Mouse (Mus musculus) frontal cortex, adult (tissue): ENCODE measurements around the gene Arhgef10l.

Source experiments
- ATAC-seq: cut with Nextera tagmentation; 2 replicates; pipeline ENCODE4 v1.9.2; 2017; ENCODE audit warnings: mild to moderate bottlenecking, moderate library complexity, mixed read lengths; ENCODE audit not compliant: low TSS enrichment

Gene Arhgef10l

DNA sequence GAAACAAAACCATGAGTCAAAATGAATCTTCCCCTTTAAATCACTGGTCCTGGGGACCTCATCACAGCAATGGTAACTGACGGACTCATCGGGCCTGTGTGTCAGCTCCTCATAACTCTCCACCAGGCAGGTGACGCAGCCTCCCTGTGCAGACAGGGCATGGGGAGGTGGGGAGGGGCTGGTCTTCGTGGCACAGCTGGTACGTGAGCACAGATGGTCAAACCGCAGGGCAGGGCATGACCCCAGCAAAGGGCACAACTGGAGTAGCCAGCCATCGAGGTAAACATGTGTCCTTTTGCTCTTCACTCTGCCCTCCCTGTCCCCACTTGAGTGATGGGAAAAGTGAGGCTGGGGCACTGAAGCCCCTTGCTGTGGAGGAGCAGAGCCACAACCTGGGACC lies 59.0 kb downstream of the Arhgef10l start:
- no peak for ATAC-seq

- ATAC-seq: no peak
Observed at GRCm38 (mm10) chr4:140606197-140606596, 59.6 kb downstream of the Arhgef10l start.

GRCm38 (mm10) chr4:140605790-140606189 lies 60.0 kb downstream of the Arhgef10l start:
- ATAC-seq: no peak

- no peak for ATAC-seq
Observed at GRCm38 (mm10) chr4:140605247-140605646, 60.6 kb downstream of the Arhgef10l start.

DNA sequence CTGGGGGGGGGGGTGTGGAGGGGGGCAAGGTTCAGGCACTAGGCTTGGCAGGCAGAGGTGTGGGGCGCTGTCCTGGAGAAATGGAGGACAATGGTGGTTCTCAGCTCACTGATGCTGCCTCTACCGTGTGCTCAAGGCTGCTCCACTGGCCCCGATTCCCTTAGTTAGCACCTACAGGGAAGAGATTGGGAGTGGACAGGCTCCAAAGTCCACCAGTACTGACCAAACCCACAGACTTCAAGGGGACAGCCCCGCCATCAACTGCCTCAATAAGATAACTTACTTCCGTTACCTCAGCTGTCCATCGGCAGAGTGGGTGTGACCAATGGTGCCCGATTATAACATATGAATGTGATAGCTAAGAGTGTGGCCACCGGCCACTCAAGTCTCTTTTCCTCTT lies 61.3 kb downstream of the Arhgef10l start:
- no peak for ATAC-seq

- no peak for ATAC-seq
Observed at GRCm38 (mm10) chr4:140602022-140602421, 63.8 kb downstream of the Arhgef10l start.

DNA sequence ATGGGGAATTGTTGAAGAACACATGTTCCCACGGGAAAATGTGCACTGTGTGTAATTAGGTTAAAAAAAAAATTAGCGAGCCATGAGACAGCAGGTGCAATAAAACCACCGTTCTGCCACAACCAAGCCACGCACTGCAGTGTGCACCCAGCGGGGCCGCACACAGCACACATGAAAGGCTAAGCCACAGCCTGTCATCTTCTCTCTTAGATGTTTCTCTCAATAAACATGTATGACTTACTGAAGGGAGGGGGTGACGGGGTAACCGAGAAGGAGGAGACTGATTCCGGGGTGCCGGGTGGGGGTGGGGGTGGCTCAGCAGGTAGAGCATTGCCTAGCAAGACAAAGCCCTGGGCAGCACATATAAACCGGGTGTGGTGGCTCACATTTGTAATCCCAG lies 64.7 kb downstream of the Arhgef10l start:
- no peak for ATAC-seq

- ATAC-seq: no peak
Observed at GRCm38 (mm10) chr4:140598846-140599245, 67.0 kb downstream of the Arhgef10l start.

DNA sequence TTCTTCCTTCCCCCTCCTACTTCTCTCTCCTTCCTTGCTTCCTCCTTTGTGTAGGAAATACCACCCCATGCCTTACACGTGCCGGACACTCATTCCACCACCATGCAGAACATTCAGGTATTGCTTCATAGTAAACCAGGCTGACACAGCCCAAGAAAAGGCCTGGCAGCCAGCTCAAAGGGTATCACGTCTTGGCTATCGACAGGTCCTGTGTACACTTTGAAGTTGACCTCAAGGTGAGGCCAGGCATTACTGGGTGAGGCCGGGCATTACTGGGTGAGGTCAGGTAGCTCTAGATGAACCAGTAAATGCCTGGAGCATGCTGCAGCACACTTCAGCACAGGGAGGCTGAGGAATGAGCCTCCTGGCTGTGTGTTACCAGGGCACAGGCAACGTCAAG lies 67.9 kb downstream of the Arhgef10l start:
- no peak for ATAC-seq

- no peak for ATAC-seq
Observed at GRCm38 (mm10) chr4:140597378-140597777, 68.4 kb downstream of the Arhgef10l start.

- ATAC-seq: no peak
Observed at GRCm38 (mm10) chr4:140593771-140594505, 71.9 kb downstream of the Arhgef10l start.

DNA sequence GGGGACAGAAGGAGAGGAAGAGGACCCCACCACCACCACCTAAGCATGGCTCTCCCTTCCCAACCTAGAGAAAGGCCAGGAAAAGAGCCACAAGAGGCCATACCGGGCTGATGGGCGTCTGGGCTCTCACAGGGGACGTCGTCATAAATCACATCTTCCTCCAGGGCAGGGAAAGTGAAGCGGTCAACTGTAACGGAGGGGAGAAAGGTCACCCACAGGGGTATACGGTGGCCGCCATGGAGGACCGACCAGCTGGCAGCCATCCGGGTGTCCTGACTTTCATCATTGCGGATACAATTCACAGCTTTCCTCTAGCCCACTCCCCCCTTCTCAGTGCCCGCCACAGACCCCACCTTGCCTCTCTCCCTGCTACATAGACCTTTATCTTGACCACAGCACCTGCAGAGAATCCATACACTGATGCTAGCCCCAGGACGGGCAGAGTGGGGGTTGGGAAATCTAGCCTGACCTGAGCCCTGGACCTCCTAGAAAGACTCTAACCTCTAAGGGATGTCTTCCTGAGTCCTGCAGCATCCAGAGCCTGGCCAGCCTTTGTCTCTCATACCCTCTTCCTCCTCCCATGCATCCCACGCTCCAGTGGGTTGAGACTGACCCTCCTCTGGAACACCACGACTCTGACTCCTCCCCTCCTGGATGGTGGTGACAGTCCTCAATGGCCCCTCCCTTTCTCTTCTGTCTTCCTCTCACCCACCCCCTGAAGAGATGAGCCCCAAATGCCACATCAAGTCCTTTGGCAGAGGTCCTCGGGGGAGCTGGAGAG lies 72.6 kb downstream of the Arhgef10l start:
- no peak for ATAC-seq

- ATAC-seq: peak; percentile 77; the same call in 1 of the 2 replicates
Observed at GRCm38 (mm10) chr4:140592217-140592759, 73.5 kb downstream of the Arhgef10l start.

DNA sequence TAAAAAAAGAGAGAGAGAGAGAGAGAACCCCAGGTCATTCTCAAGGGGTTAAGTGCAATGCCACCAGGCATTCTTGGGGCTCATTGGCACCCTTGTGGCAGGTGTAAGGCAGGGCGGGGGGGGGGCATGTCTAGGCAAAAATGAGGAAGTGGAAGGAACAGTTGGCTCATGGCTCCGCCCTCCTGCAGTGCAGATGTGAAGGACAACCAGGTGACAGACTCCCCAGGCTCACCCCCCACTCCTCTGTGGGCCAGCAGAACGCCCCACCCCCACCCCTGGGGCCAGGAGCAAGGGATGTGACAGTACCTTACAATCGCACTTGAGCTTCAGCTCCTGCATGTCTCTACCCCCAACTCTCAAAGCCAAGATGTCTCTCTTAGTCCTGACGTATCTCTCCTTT lies 79.3 kb downstream of the Arhgef10l start:
- ATAC-seq: no peak

DNA sequence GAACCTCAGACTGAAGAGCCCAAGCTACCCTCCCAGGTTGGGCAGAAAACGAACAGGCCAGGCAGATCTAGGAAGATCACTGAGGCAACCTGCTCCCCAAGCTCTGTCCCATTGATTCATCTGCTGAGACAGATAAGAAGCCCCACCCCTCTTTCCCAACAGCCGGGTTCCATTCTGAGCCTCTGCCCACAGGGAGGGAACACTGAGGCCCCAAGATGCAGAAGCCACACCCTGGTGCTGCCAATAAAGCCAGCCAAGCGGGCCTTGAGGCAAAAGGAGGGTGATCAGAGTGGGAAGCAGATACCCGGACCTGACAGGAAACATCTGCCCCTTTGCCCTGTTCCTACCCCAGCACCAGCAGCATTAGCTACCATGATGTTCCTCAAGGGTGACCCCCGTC lies 81.6 kb downstream of the Arhgef10l start:
- no peak for ATAC-seq

- ATAC-seq: no peak
Observed at GRCm38 (mm10) chr4:140582390-140583088, 83.3 kb downstream of the Arhgef10l start.

GRCm38 (mm10) chr4:140581730-140582389 lies 84.0 kb downstream of the Arhgef10l start:
- peak; percentile 24; the same call in 1 of the 2 replicates for ATAC-seq

DNA sequence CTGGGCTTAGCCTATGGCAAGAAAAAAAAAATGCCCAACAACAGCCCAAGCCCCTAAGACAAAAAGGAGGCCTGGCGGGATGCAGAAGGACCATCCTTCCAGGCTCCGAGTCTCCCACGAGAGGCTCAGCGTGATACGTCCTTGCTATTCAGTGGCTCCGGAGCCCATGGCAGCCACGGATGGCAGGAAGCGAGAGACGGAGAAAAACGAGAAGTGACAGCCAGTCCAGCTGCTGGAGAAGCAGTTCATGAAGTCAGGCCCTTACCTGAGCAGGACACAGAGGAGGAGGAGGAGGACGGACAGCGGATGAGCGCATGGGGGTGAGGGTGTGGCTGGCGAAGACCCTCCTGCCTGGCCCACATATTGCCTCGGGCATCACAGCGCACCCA lies 84.5 kb downstream of the Arhgef10l start:
- ATAC-seq: no peak

DNA sequence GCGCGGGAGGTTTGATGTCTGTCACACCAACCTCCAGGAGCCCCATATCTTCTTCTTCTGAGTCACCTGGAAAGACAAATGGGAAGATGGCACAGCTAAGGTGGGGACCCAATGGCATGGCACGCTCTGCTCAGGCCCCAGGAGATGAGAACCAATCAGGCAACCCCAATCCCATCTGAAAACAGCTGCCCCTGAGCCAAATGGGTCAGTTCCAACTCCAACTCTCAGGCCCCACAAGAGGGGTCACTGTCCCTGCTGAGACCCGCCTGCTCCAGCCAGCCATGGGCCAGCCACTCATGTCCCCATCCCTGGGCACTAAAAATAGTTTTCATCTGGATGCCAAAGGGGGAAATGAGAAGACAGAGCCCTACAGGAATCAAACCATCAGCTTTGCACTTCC lies 84.9 kb downstream of the Arhgef10l start:
- no peak for ATAC-seq

DNA sequence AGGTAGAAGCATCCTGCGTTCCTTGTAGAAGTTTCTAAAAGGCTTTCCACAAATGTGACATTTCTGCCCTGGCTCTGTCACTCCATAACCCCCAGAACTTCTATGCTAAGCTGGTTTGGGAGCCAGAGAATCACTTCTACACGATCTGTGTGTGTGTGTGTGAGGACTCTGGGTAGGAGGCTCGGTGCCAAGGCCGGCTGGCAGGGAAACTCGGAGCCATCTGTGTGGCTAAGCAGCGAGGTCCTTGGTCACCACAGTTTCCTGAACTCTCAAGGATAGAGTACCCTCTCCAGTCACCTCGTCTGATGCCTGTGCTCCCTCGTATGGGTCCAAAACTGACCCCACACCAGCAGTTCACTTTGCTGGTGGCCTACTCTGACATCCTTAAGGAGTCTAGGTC lies 86.2 kb downstream of the Arhgef10l start:
- ATAC-seq: no peak

- ATAC-seq: no peak
Observed at GRCm38 (mm10) chr4:140579149-140579548, 86.7 kb downstream of the Arhgef10l start.

- peak; percentile 60; the same call in 1 of the 2 replicates for ATAC-seq
Observed at GRCm38 (mm10) chr4:140576628-140577027, 89.2 kb downstream of the Arhgef10l start.
